Mouse (Mus musculus): ENCODE measurements around the gene Gps2.

DNA sequence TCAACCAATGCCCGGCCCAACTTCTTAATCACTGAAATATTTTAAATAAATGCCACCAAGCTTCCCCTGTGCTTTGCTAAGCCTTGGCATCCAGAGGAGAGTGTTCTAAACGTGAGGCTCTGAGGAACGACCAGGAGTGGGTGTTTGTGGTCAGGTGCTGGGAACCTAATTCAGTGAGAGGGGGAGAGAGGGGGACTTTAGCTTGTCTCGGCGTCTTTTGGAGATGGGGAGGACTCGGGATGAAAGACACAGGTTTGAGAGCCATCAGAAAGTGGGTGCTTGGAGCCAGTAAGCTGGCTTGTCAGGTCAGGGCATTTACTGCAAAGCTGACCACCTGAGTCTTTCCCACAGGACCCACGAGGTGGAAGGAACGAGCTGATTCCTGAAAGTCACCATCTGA, 18.1 kb downstream of the Gps2 start:
- TF ChIP-seq CTCF (IDR thresholded peaks at IDR 0.05; ENCODE audit: control insufficient read depth, insufficient read depth, insufficient replicate concordance, low read depth, low read length) (no peak), POLR2A (IDR thresholded peaks at IDR 0.05; ENCODE audit: control insufficient read depth, low read depth, low read length) (no peak)
